Mouse (Mus musculus) small intestine, adult 2 months (tissue): ENCODE data around the gene Gm10260.

Source experiments
- CTCF ChIP-seq: fragments of 200-500 bp; IDR thresholded peaks from 2 replicates; pipeline ENCODE4 v1.5.1; 2012; ENCODE audit warnings: low read depth, mild to moderate bottlenecking, control low read depth, inconsistent platforms, low read length, moderate library complexity, mixed read lengths; ENCODE audit not compliant: insufficient replicate concordance, insufficient read length; ENCODE audit errors: extremely low read depth
- POLR2A ChIP-seq: fragments of 200-500 bp; IDR thresholded peaks from 2 replicates; pipeline ENCODE4 v1.6.1; 2012; ENCODE audit warnings: low read depth, mild to moderate bottlenecking, control low read depth, inconsistent platforms, low read length, moderate library complexity

GRCm38 (mm10) chr13:97747037-97747860 is 13.2 kb downstream of the Gm10260 start:
- TF ChIP-seq POLR2A = no peak
- no peak for TF ChIP-seq CTCF
